Mouse (Mus musculus) small intestine, adult 2 months (tissue): ENCODE measurements around the gene Krt4.

Experiments
- CTCF ChIP-seq: fragments of 200-500 bp; IDR thresholded peaks from 2 replicates; pipeline ENCODE4 v1.5.1; 2012; ENCODE audit warnings: low read depth, mild to moderate bottlenecking, control low read depth, inconsistent platforms, low read length, moderate library complexity, mixed read lengths; ENCODE audit not compliant: insufficient replicate concordance, insufficient read length; ENCODE audit errors: extremely low read depth
- POLR2A ChIP-seq: fragments of 200-500 bp; IDR thresholded peaks from 2 replicates; pipeline ENCODE4 v1.6.1; 2012; ENCODE audit warnings: low read depth, mild to moderate bottlenecking, control low read depth, inconsistent platforms, low read length, moderate library complexity

DNA sequence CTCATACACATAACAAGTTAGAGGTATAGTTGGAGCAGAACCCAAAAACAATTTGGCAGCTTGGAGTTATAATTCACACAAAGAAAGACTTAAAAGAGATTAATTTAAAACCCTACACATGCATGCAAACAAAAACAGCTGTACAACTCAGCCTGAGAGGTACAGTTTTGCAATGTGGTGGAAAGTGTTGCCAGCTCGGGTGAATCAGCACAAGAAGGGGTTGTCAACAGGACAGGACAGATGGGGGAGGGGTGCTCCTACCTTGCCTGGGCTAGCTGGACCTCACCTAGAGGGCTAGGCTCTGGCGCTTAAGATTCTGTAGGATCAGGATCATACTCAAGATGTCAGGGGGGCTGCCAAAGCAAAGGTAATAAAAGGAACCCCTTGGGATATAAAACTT, 46.5 kb downstream of the Krt4 start:
- TF ChIP-seq CTCF (no peak), POLR2A (no peak)
